Mouse (Mus musculus): ENCODE results near the gene Glul. TPM values are rescaled to one million over a fixed set of nuclear protein-coding genes. Genes with fewer than 3 reads are reported as not detected.

The Glul gene
- polyA plus RNA-seq, 1 experiment: 115 TPM

DNA sequence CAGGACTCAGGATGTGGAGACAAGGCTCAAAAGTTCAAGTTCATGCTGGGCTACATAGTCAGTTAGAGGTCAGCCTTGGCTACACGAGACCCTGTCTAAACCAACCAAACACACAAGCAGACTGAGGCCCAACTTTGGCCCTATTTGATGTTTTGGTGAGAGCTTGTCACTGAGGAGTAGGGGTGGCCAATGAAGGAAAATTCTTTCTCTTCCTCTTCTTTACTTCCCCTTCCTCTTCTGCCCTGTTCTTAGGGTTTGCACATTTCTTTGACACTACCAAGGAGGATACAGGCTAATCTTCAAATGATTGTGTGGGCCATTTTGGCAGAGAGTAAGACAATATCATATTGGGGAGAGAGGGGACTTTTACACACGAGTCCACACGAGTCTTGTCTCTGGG is 14.1 kb downstream of the Glul start:
- WGBS: 51% methylated on average over 3 of the region's 3 CpGs
- Histone ChIP-seq H3K4me3 (replicated peaks; ENCODE audit: control insufficient read depth, low read depth, low read length) (no peak overlapping the region), H3K27ac (ENCODE audit: control insufficient read depth, insufficient read depth, low read depth, low read length, poor library complexity) (no peak overlapping the region), H3K4me1 (ENCODE audit: control insufficient read depth, insufficient read depth, low read length) (peaks cover 3% of the 10 kb centered on the region)
- TF ChIP-seq POLR2A (IDR thresholded peaks at IDR 0.05; ENCODE audit: borderline replicate concordance, control insufficient read depth, low read depth, low read length) (no peak), CTCF (IDR thresholded peaks at IDR 0.05; ENCODE audit: control insufficient read depth, insufficient read depth, low read length) (no peak)

DNA sequence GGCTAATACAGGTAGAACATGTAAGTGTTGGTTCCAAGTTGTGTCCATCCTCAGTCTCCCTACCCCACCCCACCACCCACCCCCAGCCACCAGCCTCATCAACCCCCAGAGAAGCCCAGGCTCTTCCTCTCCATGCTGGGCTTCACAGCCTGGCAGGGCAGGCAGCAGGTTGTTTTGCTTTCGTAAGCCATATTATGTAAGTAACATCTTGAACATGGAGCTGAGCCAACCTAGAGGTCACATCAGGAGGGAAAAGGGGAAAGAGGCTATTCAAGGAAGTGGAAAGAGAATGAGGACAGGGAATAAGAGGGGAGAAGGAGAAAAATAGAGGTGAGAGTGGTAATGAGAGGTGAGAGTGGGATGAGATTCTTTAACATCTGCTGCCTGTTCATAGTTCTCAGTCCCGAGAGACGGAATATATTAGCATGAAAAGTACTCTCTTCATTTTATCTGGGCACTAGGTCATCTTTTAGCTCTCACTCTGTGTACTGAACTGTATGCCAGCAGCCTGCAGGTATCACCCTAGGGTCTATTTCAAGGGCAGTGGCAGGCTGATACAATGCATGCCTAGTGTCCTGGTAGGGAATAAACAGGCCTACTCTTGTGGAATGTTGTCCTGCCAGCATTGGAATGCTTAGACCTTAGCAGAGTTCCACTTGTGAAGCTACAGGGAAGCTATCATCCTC is 18.9 kb downstream of the Glul start:
- H3K27ac ChIP-seq (ENCODE audit: control insufficient read depth, insufficient read depth, low read depth, low read length, poor library complexity): no peak overlapping the region

DNA sequence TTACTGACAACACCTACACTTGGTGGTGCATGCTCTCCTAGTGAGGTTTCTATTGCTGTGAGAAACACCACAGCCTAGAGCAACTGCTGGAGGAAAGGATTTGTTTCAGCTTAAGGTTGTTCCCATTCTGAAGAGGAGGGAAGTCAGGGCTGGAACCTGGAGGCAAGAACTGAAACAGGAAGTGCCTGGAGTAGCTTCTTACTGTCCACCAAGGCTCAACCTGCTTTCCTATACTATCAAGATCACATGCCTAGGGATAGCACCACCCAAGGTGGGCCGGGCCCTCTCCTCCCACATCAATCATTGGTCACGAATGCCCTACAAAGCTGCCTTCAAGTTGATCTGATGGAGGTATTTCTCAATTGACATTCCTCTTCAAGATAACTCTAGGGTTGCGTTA is 21.9 kb downstream of the Glul start:
- WGBS: 91% methylated on average over 3 of the region's 3 CpGs
- no peaks in the 10 kb centered on the region for H3K4me1 ChIP-seq (ENCODE audit: control insufficient read depth, insufficient read depth, low read length)
- TF ChIP-seq CTCF (IDR thresholded peaks at IDR 0.05; ENCODE audit: control insufficient read depth, insufficient read depth, low read length): no peak
- no peak for TF ChIP-seq POLR2A (IDR thresholded peaks at IDR 0.05; ENCODE audit: borderline replicate concordance, control insufficient read depth, low read depth, low read length)
- no peak overlapping the region for H3K4me3 ChIP-seq (replicated peaks; ENCODE audit: control insufficient read depth, low read depth, low read length)
- H3K27ac ChIP-seq (ENCODE audit: control insufficient read depth, insufficient read depth, low read depth, low read length, poor library complexity): no peak overlapping the region

More for the DNA sequence above, 18.9 kb downstream of the Glul start:
- H3K4me1 ChIP-seq (ENCODE audit: control insufficient read depth, insufficient read depth, low read length): peaks cover 2% of the 10 kb centered on the region
- no peak overlapping the region for H3K4me3 ChIP-seq (replicated peaks; ENCODE audit: control insufficient read depth, low read depth, low read length)
- 56% methylated on average over 3 of the region's 3 CpGs for WGBS
- TF ChIP-seq CTCF (IDR thresholded peaks at IDR 0.05; ENCODE audit: control insufficient read depth, insufficient read depth, low read length) (no peak), POLR2A (IDR thresholded peaks at IDR 0.05; ENCODE audit: borderline replicate concordance, control insufficient read depth, low read depth, low read length) (no peak)

DNA sequence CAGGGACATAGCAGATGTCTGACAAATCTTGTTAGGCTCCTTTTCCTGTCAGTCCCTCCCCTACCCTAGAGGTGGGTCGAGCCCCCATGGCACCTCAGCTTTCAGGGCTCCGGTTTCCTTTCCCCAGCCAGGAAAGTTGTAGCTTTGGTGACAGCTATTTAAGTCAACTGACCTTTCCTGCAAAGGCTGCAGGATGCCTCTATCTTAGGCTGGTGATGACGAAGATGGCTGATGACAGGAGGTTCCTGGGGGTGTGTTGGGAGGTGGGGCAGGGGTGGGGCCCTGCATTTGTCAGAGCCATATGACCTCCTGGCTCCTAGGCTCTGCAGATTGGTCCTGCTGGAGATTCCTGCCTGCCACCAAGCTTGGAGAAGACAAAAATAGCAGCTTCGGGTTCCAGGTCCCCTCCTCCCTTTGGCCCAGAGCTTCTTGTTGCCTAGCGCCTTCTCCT is 22.9 kb downstream of the Glul start:
- Histone ChIP-seq H3K27ac (ENCODE audit: control insufficient read depth, insufficient read depth, low read depth, low read length, poor library complexity) (no peak overlapping the region), H3K4me3 (replicated peaks; ENCODE audit: control insufficient read depth, low read depth, low read length) (no peak overlapping the region), H3K4me1 (ENCODE audit: control insufficient read depth, insufficient read depth, low read length) (no peaks in the 10 kb centered on the region)
- TF ChIP-seq POLR2A (IDR thresholded peaks at IDR 0.05; ENCODE audit: borderline replicate concordance, control insufficient read depth, low read depth, low read length) (no peak), CTCF (IDR thresholded peaks at IDR 0.05; ENCODE audit: control insufficient read depth, insufficient read depth, low read length) (no peak)
- 67% methylated on average over 5 of the region's 5 CpGs for WGBS

- Histone ChIP-seq H3K4me3 (replicated peaks; ENCODE audit: control insufficient read depth, low read depth, low read length) (no peak overlapping the region), H3K4me1 (ENCODE audit: control insufficient read depth, insufficient read depth, low read length) (no peaks in the 10 kb centered on the region), H3K27ac (ENCODE audit: control insufficient read depth, insufficient read depth, low read depth, low read length, poor library complexity) (no peak overlapping the region)
- 32% methylated on average over 6 of the region's 6 CpGs for WGBS
- TF ChIP-seq CTCF (IDR thresholded peaks at IDR 0.05; ENCODE audit: control insufficient read depth, insufficient read depth, low read length) (no peak), POLR2A (IDR thresholded peaks at IDR 0.05; ENCODE audit: borderline replicate concordance, control insufficient read depth, low read depth, low read length) (no peak)
Measured at GRCm38 (mm10) chr1:153924395-153925385, 24.9 kb downstream of the Glul start.

GRCm38 (mm10) chr1:153930431-153930830 is 30.7 kb downstream of the Glul start:
- 61% methylated on average over 2 of the region's 2 CpGs for WGBS
- Histone ChIP-seq H3K27ac (ENCODE audit: control insufficient read depth, insufficient read depth, low read depth, low read length, poor library complexity) (no peak overlapping the region), H3K4me3 (replicated peaks; ENCODE audit: control insufficient read depth, low read depth, low read length) (no peak overlapping the region), H3K4me1 (ENCODE audit: control insufficient read depth, insufficient read depth, low read length) (no peaks in the 10 kb centered on the region)
- TF ChIP-seq CTCF (IDR thresholded peaks at IDR 0.05; ENCODE audit: control insufficient read depth, insufficient read depth, low read length) (no peak), POLR2A (IDR thresholded peaks at IDR 0.05; ENCODE audit: borderline replicate concordance, control insufficient read depth, low read depth, low read length) (no peak)

GRCm38 (mm10) chr1:153933772-153934171 is 34.0 kb downstream of the Glul start:
- TF ChIP-seq CTCF (IDR thresholded peaks at IDR 0.05; ENCODE audit: control insufficient read depth, insufficient read depth, low read length) (no peak), POLR2A (IDR thresholded peaks at IDR 0.05; ENCODE audit: borderline replicate concordance, control insufficient read depth, low read depth, low read length) (no peak)
- H3K4me1 ChIP-seq (ENCODE audit: control insufficient read depth, insufficient read depth, low read length): no peaks in the 10 kb centered on the region
- WGBS: 71% methylated on average over 1 of the region's 1 CpGs
- no peak overlapping the region for H3K27ac ChIP-seq (ENCODE audit: control insufficient read depth, insufficient read depth, low read depth, low read length, poor library complexity)
- no peak overlapping the region for H3K4me3 ChIP-seq (replicated peaks; ENCODE audit: control insufficient read depth, low read depth, low read length)

- no peaks in the 10 kb centered on the region for H3K4me1 ChIP-seq (ENCODE audit: control insufficient read depth, insufficient read depth, low read length)
- no peak for TF ChIP-seq POLR2A (IDR thresholded peaks at IDR 0.05; ENCODE audit: borderline replicate concordance, control insufficient read depth, low read depth, low read length)
- no peak for TF ChIP-seq CTCF (IDR thresholded peaks at IDR 0.05; ENCODE audit: control insufficient read depth, insufficient read depth, low read length)
- no peak overlapping the region for H3K4me3 ChIP-seq (replicated peaks; ENCODE audit: control insufficient read depth, low read depth, low read length)
- no peak overlapping the region for H3K27ac ChIP-seq (ENCODE audit: control insufficient read depth, insufficient read depth, low read depth, low read length, poor library complexity)
- WGBS: 59% methylated on average over 12 of the region's 12 CpGs
Measured at GRCm38 (mm10) chr1:153935844-153936380, 36.2 kb downstream of the Glul start.

All from bone marrow, adult 2 months (tissue).